Mouse (Mus musculus) ES-Bruce4 (cell line): ENCODE results near the gene 1110004F10Rik. TPM values are rescaled to one million over a fixed set of nuclear protein-coding genes. Genes with fewer than 3 reads are reported as not detected.
"Not testable (repeated sequence)": the region's sequence is repeated elsewhere in the genome, so short reads cannot be mapped to it uniquely, and the experiment has no call there.

Experiments used
- H3K27ac ChIP-seq: 2 replicates; pipeline ENCODE4 v1.5.1; 2012; ENCODE audit warnings: low read length, inconsistent platforms; ENCODE audit not compliant: insufficient read depth
- H3K27me3 ChIP-seq: 2 replicates; pipeline ENCODE4 v1.6.1; 2012; ENCODE audit warnings: mild to moderate bottlenecking, low read length, inconsistent platforms; ENCODE audit not compliant: control insufficient read depth, poor library complexity, insufficient read depth, severe bottlenecking
- H3K36me3 ChIP-seq: 2 replicates; pipeline ENCODE4 v1.6.1; 2012; ENCODE audit warnings: inconsistent platforms, mild to moderate bottlenecking, low read length, moderate library complexity; ENCODE audit not compliant: control insufficient read depth, poor library complexity, insufficient read depth, severe bottlenecking
- H3K4me1 ChIP-seq: one replicate; pipeline ENCODE4 v1.8.1; 2011; ENCODE audit warnings: low read length; ENCODE audit not compliant: control insufficient read depth, insufficient read depth
- H3K4me3 ChIP-seq: 2 replicates; pipeline ENCODE4 v1.5.1; 2011; ENCODE audit warnings: low read depth, mild to moderate bottlenecking, low read length
- H3K9ac ChIP-seq: 2 replicates; pipeline ENCODE4 v1.6.1; 2012; ENCODE audit warnings: low read depth, mild to moderate bottlenecking, inconsistent platforms; ENCODE audit not compliant: poor library complexity, severe bottlenecking
- H3K9me3 ChIP-seq: replicated peaks from 2 replicates; pipeline ENCODE4 v1.6.1; 2012; ENCODE audit warnings: mild to moderate bottlenecking, low read length, inconsistent platforms; ENCODE audit not compliant: control insufficient read depth, poor library complexity, insufficient read depth, severe bottlenecking
- CTCF ChIP-seq: IDR thresholded peaks from one replicate; pipeline ENCODE4 v1.8.1; 2011; ENCODE audit warnings: low read depth, low read length
- EP300 ChIP-seq: IDR thresholded peaks from 2 replicates; pipeline ENCODE4 v1.6.1; 2011; ENCODE audit warnings: low read depth, low read length; ENCODE audit not compliant: insufficient read depth
- POLR2A ChIP-seq: IDR thresholded peaks from one replicate; pipeline ENCODE4 v1.8.1; 2011; ENCODE audit warnings: low read length; ENCODE audit not compliant: insufficient read depth
- polyA plus RNA-seq: library from polyadenylated mRNA; stranded (reverse); fragments of >200 nt; gene quantifications from 2 replicates; pipeline ENCODE4 v1.2.4, GENCODE M21; 2011; ENCODE audit warnings: low read depth; ENCODE audit not compliant: missing spikeins, insufficient read depth, insufficient read length

1110004F10Rik gene
- polyA plus RNA-seq, 1 experiment, result 119 TPM

- TF ChIP-seq CTCF (no peak), EP300 (no peak), POLR2A (no peak)
- H3K4me1 ChIP-seq, result no peaks in the 10 kb centered on the region
- peaks cover 2% of the 10 kb centered on the region; the same call in 1 of the 2 replicates for H3K27me3 ChIP-seq
- no peak overlapping the region for H3K27ac ChIP-seq
- H3K9ac ChIP-seq, result no peak overlapping the region
- H3K36me3 ChIP-seq, result no peaks in the 10 kb centered on the region
- no peak overlapping the region for H3K4me3 ChIP-seq
- H3K9me3 ChIP-seq, result no peaks in the 10 kb centered on the region
These were observed 21.5 kb downstream of the 1110004F10Rik start for GRCm38 (mm10) chr7:116060739-116061138.

- H3K27ac ChIP-seq, H3K4me1 ChIP-seq, H3K36me3 ChIP-seq, H3K9me3 ChIP-seq, H3K4me3 ChIP-seq, H3K27me3 ChIP-seq, H3K9ac ChIP-seq: not testable (repeated sequence)
These were observed 45.2 kb downstream of the 1110004F10Rik start, which contains the start of gene Gm4353 for GRCm38 (mm10) chr7:116084366-116084765. Gene Gm4353 (minus strand): TSS chr7:116084635.

- H3K27me3 ChIP-seq, result no peaks in the 10 kb centered on the region
- H3K36me3 ChIP-seq, result no peaks in the 10 kb centered on the region
- H3K4me1 ChIP-seq, result peaks cover 2% of the 10 kb centered on the region
- TF ChIP-seq EP300 (no peak), POLR2A (peak; percentile 80)
- H3K9ac ChIP-seq, result peak overlapping the region; percentile 81
- no peaks in the 10 kb centered on the region for H3K9me3 ChIP-seq
- peak overlapping the region; percentile 92 for H3K4me3 ChIP-seq
- peak overlapping the region; percentile 72 for H3K27ac ChIP-seq
These were observed 53.7 kb downstream of the 1110004F10Rik start for GRCm38 (mm10) chr7:116092710-116093465.

GRCm38 (mm10) chr7:116093466-116093850, 54.3 kb downstream of the 1110004F10Rik start:
- no peaks in the 10 kb centered on the region for H3K27me3 ChIP-seq
- H3K27ac ChIP-seq, result peak overlapping the region; percentile 72
- no peaks in the 10 kb centered on the region for H3K36me3 ChIP-seq
- no peaks in the 10 kb centered on the region for H3K9me3 ChIP-seq
- peak overlapping the region; percentile 81 for H3K9ac ChIP-seq
- H3K4me3 ChIP-seq, result peak overlapping the region; percentile 92
- H3K4me1 ChIP-seq, result peaks cover 2% of the 10 kb centered on the region
- TF ChIP-seq EP300 (no peak), CTCF (peak; percentile 11), POLR2A (no peak)

- TF ChIP-seq POLR2A (no peak), CTCF (no peak), EP300 (no peak)
- Histone ChIP-seq H3K9ac (no peak overlapping the region), H3K36me3 (peaks cover 19% of the 10 kb centered on the region), H3K4me3 (no peak overlapping the region), H3K27ac (no peak overlapping the region), H3K27me3 (no peaks in the 10 kb centered on the region), H3K4me1 (no peaks in the 10 kb centered on the region), H3K9me3 (no peaks in the 10 kb centered on the region)
These were observed 60.8 kb downstream of the 1110004F10Rik start for GRCm38 (mm10) chr7:116099952-116100528.

- H3K27me3 ChIP-seq, result no peaks in the 10 kb centered on the region
- peaks cover 19% of the 10 kb centered on the region for H3K36me3 ChIP-seq
- H3K9ac ChIP-seq, result no peak overlapping the region
- H3K4me1 ChIP-seq, result no peaks in the 10 kb centered on the region
- no peak overlapping the region for H3K27ac ChIP-seq
- no peak for TF ChIP-seq EP300
- no peak for TF ChIP-seq POLR2A
- H3K4me3 ChIP-seq, result no peak overlapping the region
- no peaks in the 10 kb centered on the region for H3K9me3 ChIP-seq
These were observed 63.9 kb downstream of the 1110004F10Rik start for GRCm38 (mm10) chr7:116103091-116103490.
